Mouse (Mus musculus): ENCODE results near the gene Pmel. TPM values are rescaled to one million over a fixed set of nuclear protein-coding genes. Genes with fewer than 3 reads are reported as not detected.

The Pmel gene
- polyA plus RNA-seq, 1 experiment = 1.0 TPM

DNA sequence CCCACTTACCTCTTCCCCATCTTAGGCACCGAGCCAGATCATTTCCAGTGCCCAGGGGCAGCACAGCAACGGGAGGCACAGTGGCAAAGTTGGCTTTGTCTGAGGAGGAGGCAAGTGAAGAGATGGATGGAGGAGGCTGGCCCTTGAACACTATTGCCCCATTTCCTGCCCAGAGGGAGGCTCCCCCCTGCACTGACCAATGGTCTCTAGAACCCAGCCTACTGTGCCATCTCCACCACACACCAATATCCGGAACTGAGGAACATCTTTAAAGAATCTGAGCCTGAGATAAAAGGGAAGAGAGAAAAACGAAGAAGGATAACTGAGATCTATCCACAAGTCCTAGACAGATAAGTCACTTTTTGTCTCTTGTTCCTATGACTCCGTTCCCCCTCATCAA, 24.1 kb downstream of the Pmel start:
- Histone ChIP-seq H3K27me3 (ENCODE audit: control insufficient read depth, insufficient read depth, low read length) (no peaks in the 10 kb centered on the region), H3K4me3 (ENCODE audit: control insufficient read depth, insufficient read depth, low read length) (no peak overlapping the region), H3K36me3 (ENCODE audit: control insufficient read depth, insufficient read depth, low read length) (peaks cover 84% of the 10 kb centered on the region), H3K27ac (ENCODE audit: control insufficient read depth, insufficient read depth, low read length) (no peak overlapping the region), H3K4me1 (replicated peaks; ENCODE audit: control insufficient read depth, insufficient read depth, low read length) (no peaks in the 10 kb centered on the region)
- 95% methylated on average over 5 of the region's 5 CpGs for WGBS
- DNase-seq = no peak
- no peak for TF ChIP-seq POLR2A (IDR thresholded peaks at IDR 0.05; ENCODE audit: control insufficient read depth, extremely low read depth, insufficient read depth, low read length, poor library complexity)
- no peak for TF ChIP-seq CTCF (IDR thresholded peaks at IDR 0.05; ENCODE audit: borderline replicate concordance, control insufficient read depth, extremely low read depth, insufficient read depth, low read length, poor library complexity)

DNA sequence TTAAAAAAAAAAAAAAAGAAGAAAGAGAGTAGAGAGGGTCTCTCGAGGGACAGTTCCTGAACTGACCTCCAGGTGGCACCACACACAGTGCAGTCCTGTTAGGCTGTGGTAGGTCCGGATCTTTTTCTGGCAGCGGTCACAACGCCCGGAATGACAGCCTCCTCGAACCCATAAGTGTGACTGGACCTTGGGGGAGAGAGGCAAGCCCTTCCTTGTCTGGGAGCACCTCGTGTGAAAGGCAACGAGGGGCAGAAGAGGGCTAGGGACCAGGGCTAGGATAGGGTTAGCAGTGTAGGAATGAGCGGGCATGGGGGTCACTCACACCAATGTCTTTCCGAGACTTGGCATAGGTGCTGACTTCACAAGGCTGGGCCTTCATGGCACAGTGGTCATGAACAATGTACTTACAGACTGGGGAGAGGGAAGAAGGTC, 27.0 kb downstream of the Pmel start:
- TF ChIP-seq POLR2A (IDR thresholded peaks at IDR 0.05; ENCODE audit: control insufficient read depth, extremely low read depth, insufficient read depth, low read length, poor library complexity) (no peak), CTCF (IDR thresholded peaks at IDR 0.05; ENCODE audit: borderline replicate concordance, control insufficient read depth, extremely low read depth, insufficient read depth, low read length, poor library complexity) (peak; percentile 75; the same call in 1 of the 2 replicates)
- Histone ChIP-seq H3K27me3 (ENCODE audit: control insufficient read depth, insufficient read depth, low read length) (no peaks in the 10 kb centered on the region), H3K4me3 (ENCODE audit: control insufficient read depth, insufficient read depth, low read length) (no peak overlapping the region), H3K4me1 (replicated peaks; ENCODE audit: control insufficient read depth, insufficient read depth, low read length) (no peaks in the 10 kb centered on the region), H3K27ac (ENCODE audit: control insufficient read depth, insufficient read depth, low read length) (no peak overlapping the region), H3K36me3 (ENCODE audit: control insufficient read depth, insufficient read depth, low read length) (peaks cover 95% of the 10 kb centered on the region)
- DNase-seq = peak; percentile 70
- WGBS = 27% methylated on average over 10 of the region's 10 CpGs

DNA sequence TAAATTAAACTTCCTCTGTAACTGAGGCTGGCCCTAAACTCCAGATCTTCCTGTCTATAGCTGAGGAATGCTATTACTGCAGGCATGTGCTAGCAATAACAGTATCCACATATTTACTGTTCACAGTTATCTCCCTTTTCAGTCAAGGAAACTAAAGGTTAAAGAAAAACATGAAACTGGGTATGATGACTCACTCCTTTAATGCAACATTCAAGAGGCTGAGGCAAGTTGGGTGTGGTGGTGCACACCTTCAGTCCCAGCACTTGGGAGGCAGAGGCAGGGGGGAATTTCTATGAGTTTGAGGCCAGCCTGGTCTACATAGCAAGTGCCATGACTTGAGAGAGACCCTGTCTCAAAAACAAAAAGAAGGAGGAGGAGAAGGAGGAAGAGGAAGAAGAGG, 28.0 kb downstream of the Pmel start:
- peaks cover 95% of the 10 kb centered on the region for H3K36me3 ChIP-seq (ENCODE audit: control insufficient read depth, insufficient read depth, low read length)
- TF ChIP-seq POLR2A (IDR thresholded peaks at IDR 0.05; ENCODE audit: control insufficient read depth, extremely low read depth, insufficient read depth, low read length, poor library complexity) (no peak), CTCF (IDR thresholded peaks at IDR 0.05; ENCODE audit: borderline replicate concordance, control insufficient read depth, extremely low read depth, insufficient read depth, low read length, poor library complexity) (no peak)

DNA sequence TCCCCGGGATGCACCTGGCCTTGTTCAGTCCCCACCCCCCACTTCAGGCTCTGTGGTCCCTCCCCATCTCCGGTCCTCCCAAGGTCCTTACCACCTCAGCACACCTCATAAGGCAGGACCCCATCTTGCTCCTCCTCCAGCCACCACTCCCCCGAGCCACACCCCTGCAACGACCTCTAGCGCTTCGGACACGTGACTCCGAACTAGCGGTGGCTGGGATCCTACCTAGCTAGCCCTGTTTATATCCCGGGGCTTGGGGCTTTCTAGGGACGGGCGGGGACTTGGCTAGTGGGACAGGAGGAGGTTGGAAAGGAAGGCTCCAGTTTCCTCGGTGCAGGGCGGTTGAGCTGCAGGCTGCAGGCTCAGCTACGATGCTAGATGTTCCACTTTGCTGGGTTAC, 33.4 kb downstream of the Pmel start:
- Histone ChIP-seq H3K27ac (ENCODE audit: control insufficient read depth, insufficient read depth, low read length) (no peak overlapping the region), H3K36me3 (ENCODE audit: control insufficient read depth, insufficient read depth, low read length) (peaks cover 63% of the 10 kb centered on the region), H3K4me1 (replicated peaks; ENCODE audit: control insufficient read depth, insufficient read depth, low read length) (peaks cover 2% of the 10 kb centered on the region), H3K4me3 (ENCODE audit: control insufficient read depth, insufficient read depth, low read length) (no peak overlapping the region), H3K27me3 (ENCODE audit: control insufficient read depth, insufficient read depth, low read length) (no peaks in the 10 kb centered on the region)
- no peak for DNase-seq
- TF ChIP-seq CTCF (IDR thresholded peaks at IDR 0.05; ENCODE audit: borderline replicate concordance, control insufficient read depth, extremely low read depth, insufficient read depth, low read length, poor library complexity) (no peak), POLR2A (IDR thresholded peaks at IDR 0.05; ENCODE audit: control insufficient read depth, extremely low read depth, insufficient read depth, low read length, poor library complexity) (no peak)
- WGBS = 89% methylated on average over 15 of the region's 15 CpGs

More for the DNA sequence above, 28.0 kb downstream of the Pmel start:
- Histone ChIP-seq H3K27ac (ENCODE audit: control insufficient read depth, insufficient read depth, low read length) (no peak overlapping the region), H3K4me3 (ENCODE audit: control insufficient read depth, insufficient read depth, low read length) (no peak overlapping the region), H3K4me1 (replicated peaks; ENCODE audit: control insufficient read depth, insufficient read depth, low read length) (no peaks in the 10 kb centered on the region), H3K27me3 (ENCODE audit: control insufficient read depth, insufficient read depth, low read length) (no peaks in the 10 kb centered on the region)
- DNase-seq = no peak

DNA sequence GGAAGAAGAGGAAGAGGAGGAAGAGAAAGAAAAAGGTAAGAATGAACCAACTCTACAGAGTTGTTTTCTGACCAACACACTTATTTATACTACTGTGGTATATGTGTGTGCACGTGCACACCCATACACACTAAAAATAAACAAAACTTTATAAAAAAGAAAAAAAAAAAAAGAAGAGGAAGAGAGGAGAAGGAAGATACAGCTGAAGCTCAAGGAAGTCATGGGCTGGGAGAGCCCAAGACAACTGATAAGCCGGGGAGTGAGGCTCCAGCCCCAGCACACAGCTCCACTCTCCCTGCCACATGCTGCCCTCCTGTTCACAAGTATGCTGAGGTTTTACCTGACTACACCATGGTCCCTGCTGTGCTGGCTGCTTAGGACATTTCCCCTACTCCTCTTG, 36.3 kb downstream of the Pmel start:
- WGBS = 74% methylated on average over 2 of the region's 2 CpGs
- Histone ChIP-seq H3K4me1 (replicated peaks; ENCODE audit: control insufficient read depth, insufficient read depth, low read length) (peaks cover 2% of the 10 kb centered on the region), H3K36me3 (ENCODE audit: control insufficient read depth, insufficient read depth, low read length) (peaks cover 38% of the 10 kb centered on the region), H3K4me3 (ENCODE audit: control insufficient read depth, insufficient read depth, low read length) (no peak overlapping the region), H3K27ac (ENCODE audit: control insufficient read depth, insufficient read depth, low read length) (no peak overlapping the region), H3K27me3 (ENCODE audit: control insufficient read depth, insufficient read depth, low read length) (no peaks in the 10 kb centered on the region)
- no peak for DNase-seq
- TF ChIP-seq CTCF (IDR thresholded peaks at IDR 0.05; ENCODE audit: borderline replicate concordance, control insufficient read depth, extremely low read depth, insufficient read depth, low read length, poor library complexity) = no peak
- TF ChIP-seq POLR2A (IDR thresholded peaks at IDR 0.05; ENCODE audit: control insufficient read depth, extremely low read depth, insufficient read depth, low read length, poor library complexity) = no peak

DNA sequence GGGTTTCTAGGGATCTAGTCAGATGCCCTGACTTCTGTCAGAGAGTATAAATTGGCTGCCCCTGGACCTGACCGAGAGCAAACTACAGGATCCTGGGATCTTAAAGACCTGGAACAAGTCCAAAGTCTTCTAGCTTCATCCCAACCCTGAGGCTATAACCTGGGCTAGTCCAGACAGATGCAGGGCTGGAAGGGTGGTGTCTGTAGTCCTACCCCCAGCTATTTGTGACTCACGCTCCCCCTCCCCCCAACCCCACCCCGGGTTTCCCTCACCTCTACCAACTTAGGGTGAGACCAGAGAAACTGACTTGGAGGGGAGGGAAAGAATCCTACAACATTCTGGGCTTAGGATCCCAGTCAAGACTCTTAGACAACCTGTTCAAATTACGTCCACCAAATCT, 38.6 kb downstream of the Pmel start:
- H3K4me3 ChIP-seq (ENCODE audit: control insufficient read depth, insufficient read depth, low read length) = peak overlapping the region; percentile 15; the same call in 1 of the 2 replicates
- TF ChIP-seq POLR2A (IDR thresholded peaks at IDR 0.05; ENCODE audit: control insufficient read depth, extremely low read depth, insufficient read depth, low read length, poor library complexity) (no peak), CTCF (IDR thresholded peaks at IDR 0.05; ENCODE audit: borderline replicate concordance, control insufficient read depth, extremely low read depth, insufficient read depth, low read length, poor library complexity) (no peak)
- DNase-seq = no peak
- H3K27me3 ChIP-seq (ENCODE audit: control insufficient read depth, insufficient read depth, low read length) = no peaks in the 10 kb centered on the region
- 42% methylated on average over 4 of the region's 4 CpGs for WGBS
- H3K27ac ChIP-seq (ENCODE audit: control insufficient read depth, insufficient read depth, low read length) = no peak overlapping the region
- H3K4me1 ChIP-seq (replicated peaks; ENCODE audit: control insufficient read depth, insufficient read depth, low read length) = peaks cover 6% of the 10 kb centered on the region
- H3K36me3 ChIP-seq (ENCODE audit: control insufficient read depth, insufficient read depth, low read length) = peaks cover 16% of the 10 kb centered on the region

DNA sequence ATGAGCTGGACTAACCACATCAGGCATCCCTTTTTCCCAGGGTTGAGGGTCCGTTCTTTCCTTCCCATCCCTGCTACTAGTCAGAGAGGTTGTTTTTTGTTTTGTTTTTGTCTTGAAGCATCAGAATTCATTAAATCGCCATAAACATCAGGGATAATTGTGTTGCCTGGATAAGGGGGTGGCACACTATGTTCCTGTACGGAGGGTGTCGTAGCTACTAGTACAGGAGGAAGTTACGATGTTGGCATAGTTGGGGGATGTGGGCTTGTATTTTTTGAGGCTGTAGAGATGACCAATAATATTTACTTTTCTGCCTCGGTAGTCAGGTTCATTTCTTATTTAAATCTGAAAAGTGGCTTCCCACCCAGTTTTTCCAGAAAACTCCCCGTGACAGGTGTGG, 39.2 kb downstream of the Pmel start:
- Histone ChIP-seq H3K27me3 (ENCODE audit: control insufficient read depth, insufficient read depth, low read length) (no peaks in the 10 kb centered on the region), H3K36me3 (ENCODE audit: control insufficient read depth, insufficient read depth, low read length) (peaks cover 12% of the 10 kb centered on the region), H3K4me3 (ENCODE audit: control insufficient read depth, insufficient read depth, low read length) (peak overlapping the region; percentile 88), H3K27ac (ENCODE audit: control insufficient read depth, insufficient read depth, low read length) (peak overlapping the region; percentile 100; the same call in 1 of the 2 replicates), H3K4me1 (replicated peaks; ENCODE audit: control insufficient read depth, insufficient read depth, low read length) (peaks cover 6% of the 10 kb centered on the region)
- DNase-seq = no peak
- 2% methylated on average over 7 of the region's 7 CpGs for WGBS
- TF ChIP-seq CTCF (IDR thresholded peaks at IDR 0.05; ENCODE audit: borderline replicate concordance, control insufficient read depth, extremely low read depth, insufficient read depth, low read length, poor library complexity) = no peak
- TF ChIP-seq POLR2A (IDR thresholded peaks at IDR 0.05; ENCODE audit: control insufficient read depth, extremely low read depth, insufficient read depth, low read length, poor library complexity) = no peak

Measured in thymus, adult 2 months (tissue).